Mouse (Mus musculus) small intestine, adult 2 months (tissue): ENCODE measurements around the gene Pam. TPM values are rescaled to one million over a fixed set of nuclear protein-coding genes. Genes with fewer than 3 reads are reported as not detected.

Experiments used
- H3K27ac ChIP-seq: fragments of 200-500 bp; 2 replicates; pipeline ENCODE4 v1.5.1; 2012; ENCODE audit warnings: low read depth, low read length, control low read depth, inconsistent platforms; ENCODE audit not compliant: insufficient read depth
- H3K27me3 ChIP-seq: fragments of 200-500 bp; 2 replicates; pipeline ENCODE4 v1.6.1; 2012; ENCODE audit warnings: mild to moderate bottlenecking, moderate library complexity, low read length, inconsistent platforms; ENCODE audit not compliant: control insufficient read depth, insufficient read depth
- H3K36me3 ChIP-seq: fragments of 200-500 bp; 2 replicates; pipeline ENCODE4 v1.6.1; 2012; ENCODE audit warnings: mild to moderate bottlenecking, low read length, control low read depth, inconsistent platforms; ENCODE audit not compliant: control insufficient read depth, insufficient read depth
- H3K4me1 ChIP-seq: fragments of 200-500 bp; 2 replicates; pipeline ENCODE4 v1.6.1; 2012; ENCODE audit warnings: low read length, inconsistent platforms, mixed read lengths; ENCODE audit not compliant: control insufficient read depth, insufficient read depth, insufficient read length
- H3K4me3 ChIP-seq: fragments of 200-500 bp; 2 replicates; pipeline ENCODE4 v1.5.1; 2012; ENCODE audit warnings: low read depth, mild to moderate bottlenecking, control low read depth, inconsistent platforms, low read length, moderate library complexity
- CTCF ChIP-seq: fragments of 200-500 bp; IDR thresholded peaks from 2 replicates; pipeline ENCODE4 v1.5.1; 2012; ENCODE audit warnings: low read depth, mild to moderate bottlenecking, control low read depth, inconsistent platforms, low read length, moderate library complexity, mixed read lengths; ENCODE audit not compliant: insufficient replicate concordance, insufficient read length; ENCODE audit errors: extremely low read depth
- POLR2A ChIP-seq: fragments of 200-500 bp; IDR thresholded peaks from 2 replicates; pipeline ENCODE4 v1.6.1; 2012; ENCODE audit warnings: low read depth, mild to moderate bottlenecking, control low read depth, inconsistent platforms, low read length, moderate library complexity
- WGBS: fragments of 180-500 bp; shearing (Covaris S2); methylation state at CpG from one replicate; pipeline ENCODE4 v1.1.7; 2018; 5-methylcytosine and 5-hydroxymethylcytosine counted together
- polyA plus RNA-seq: library from polyadenylated mRNA; depleted of rRNA; stranded (reverse); fragments of >200 nt; gene quantifications from 2 replicates; pipeline ENCODE4 v1.2.3, GENCODE M21; 2012

Pam gene
- polyA plus RNA-seq, 1 experiment, result 99.5 TPM

DNA sequence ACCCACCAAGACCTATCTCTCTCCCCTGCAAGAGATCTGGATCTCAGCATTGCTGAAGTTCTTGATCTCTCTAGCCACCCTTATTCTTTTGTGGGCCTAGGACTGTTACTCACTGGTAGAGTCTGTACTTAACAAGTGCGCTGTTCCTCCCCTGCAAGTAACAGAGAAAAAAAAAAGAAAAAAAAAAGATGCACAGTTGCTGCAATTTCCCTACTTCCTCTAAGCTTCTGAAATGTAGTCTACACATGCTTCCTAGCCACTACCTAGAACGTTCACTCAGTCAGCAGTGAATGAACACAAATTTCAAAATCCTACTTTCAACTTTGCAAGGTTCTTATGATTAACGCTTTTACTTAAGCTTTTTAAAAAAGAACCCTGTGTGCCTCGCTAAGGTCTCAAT, 42.7 kb downstream of the Pam start:
- Histone ChIP-seq H3K27ac (no peak overlapping the region), H3K4me1 (no peaks in the 10 kb centered on the region), H3K27me3 (no peaks in the 10 kb centered on the region), H3K4me3 (no peak overlapping the region), H3K36me3 (no peaks in the 10 kb centered on the region)
- TF ChIP-seq POLR2A (no peak), CTCF (no peak)
- WGBS, result 88% methylated on average over 4 of the region's 4 CpGs

DNA sequence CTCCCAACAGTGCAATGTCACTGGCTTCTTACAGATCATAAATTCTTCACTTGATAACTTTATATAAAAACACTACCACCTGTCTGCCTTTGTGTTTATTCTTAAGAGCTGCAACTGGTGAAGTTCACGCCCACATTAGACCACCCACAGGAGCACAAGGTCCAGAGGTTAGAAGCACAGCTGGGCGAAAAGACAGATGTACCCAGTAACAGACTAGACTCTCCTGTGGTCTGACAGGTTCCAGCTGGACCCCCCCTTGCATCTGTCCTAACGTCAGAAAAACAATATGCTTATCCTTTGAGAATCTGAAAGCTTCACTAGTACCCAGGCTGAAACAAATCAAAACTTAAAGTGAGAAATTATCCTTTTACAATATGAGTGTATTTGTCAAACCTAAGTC, 44.4 kb downstream of the Pam start:
- 27% methylated on average over 3 of the region's 3 CpGs for WGBS
- H3K4me3 ChIP-seq, result no peak overlapping the region
- no peak overlapping the region for H3K27ac ChIP-seq
- no peaks in the 10 kb centered on the region for H3K36me3 ChIP-seq
- H3K4me1 ChIP-seq, result no peaks in the 10 kb centered on the region
- TF ChIP-seq CTCF, result no peak
- no peak for TF ChIP-seq POLR2A
- H3K27me3 ChIP-seq, result no peaks in the 10 kb centered on the region

DNA sequence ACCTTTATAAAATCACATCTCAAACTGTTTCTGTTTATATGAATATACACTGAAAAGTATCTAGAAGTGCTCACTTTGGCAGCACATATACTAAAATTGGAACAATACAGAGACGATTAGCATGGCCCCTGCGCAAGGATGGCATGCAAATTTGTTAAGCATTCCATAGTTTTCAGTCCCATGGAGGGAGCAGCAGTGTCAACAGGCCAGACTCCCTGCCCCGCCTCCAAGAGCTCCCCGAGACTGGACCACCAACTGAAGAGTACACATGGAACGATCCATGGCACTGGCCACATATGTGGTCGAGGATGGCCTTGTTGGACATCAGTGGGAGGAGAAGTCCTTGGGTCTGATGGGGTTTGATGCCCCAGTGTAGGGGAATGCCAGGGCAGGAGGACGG, 45.7 kb downstream of the Pam start:
- Histone ChIP-seq H3K36me3 (no peaks in the 10 kb centered on the region), H3K27ac (no peak overlapping the region), H3K27me3 (no peaks in the 10 kb centered on the region), H3K4me1 (no peaks in the 10 kb centered on the region), H3K4me3 (no peak overlapping the region)
- WGBS, result 95% methylated on average over 7 of the region's 7 CpGs
- TF ChIP-seq POLR2A (no peak), CTCF (no peak)

DNA sequence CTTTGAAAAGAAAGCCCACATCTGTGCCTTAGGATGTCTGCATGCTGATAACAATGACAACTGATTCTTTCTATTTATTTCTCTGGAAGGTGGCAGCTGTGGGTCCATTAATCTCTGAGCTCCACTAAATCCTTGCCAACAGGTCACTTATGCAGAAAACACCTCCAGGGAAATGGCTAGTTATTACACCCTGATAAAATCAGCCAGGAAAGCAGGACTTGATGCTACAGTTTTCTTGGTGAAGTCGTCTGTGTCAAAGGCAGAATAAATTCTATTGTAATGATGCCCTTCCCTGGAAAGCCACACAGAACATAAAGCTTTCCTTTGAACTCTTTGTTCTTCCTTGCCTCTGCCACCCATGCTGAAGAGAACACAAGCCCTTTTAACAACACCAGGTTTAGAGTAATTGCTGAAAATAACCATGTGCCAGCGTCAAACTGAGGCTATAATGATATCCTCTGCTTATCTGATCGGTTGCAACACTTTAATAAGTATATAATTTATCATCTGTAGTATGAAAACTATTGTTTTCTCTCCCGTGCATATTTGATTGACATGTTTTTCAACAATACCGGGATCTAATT, 47.1 kb downstream of the Pam start:
- 47% methylated on average over 5 of the region's 5 CpGs for WGBS
- TF ChIP-seq POLR2A, result no peak
- TF ChIP-seq CTCF, result no peak
- H3K36me3 ChIP-seq, result no peaks in the 10 kb centered on the region
- H3K4me1 ChIP-seq, result no peaks in the 10 kb centered on the region
- H3K27ac ChIP-seq, result no peak overlapping the region
- H3K4me3 ChIP-seq, result no peak overlapping the region
- H3K27me3 ChIP-seq, result no peaks in the 10 kb centered on the region

DNA sequence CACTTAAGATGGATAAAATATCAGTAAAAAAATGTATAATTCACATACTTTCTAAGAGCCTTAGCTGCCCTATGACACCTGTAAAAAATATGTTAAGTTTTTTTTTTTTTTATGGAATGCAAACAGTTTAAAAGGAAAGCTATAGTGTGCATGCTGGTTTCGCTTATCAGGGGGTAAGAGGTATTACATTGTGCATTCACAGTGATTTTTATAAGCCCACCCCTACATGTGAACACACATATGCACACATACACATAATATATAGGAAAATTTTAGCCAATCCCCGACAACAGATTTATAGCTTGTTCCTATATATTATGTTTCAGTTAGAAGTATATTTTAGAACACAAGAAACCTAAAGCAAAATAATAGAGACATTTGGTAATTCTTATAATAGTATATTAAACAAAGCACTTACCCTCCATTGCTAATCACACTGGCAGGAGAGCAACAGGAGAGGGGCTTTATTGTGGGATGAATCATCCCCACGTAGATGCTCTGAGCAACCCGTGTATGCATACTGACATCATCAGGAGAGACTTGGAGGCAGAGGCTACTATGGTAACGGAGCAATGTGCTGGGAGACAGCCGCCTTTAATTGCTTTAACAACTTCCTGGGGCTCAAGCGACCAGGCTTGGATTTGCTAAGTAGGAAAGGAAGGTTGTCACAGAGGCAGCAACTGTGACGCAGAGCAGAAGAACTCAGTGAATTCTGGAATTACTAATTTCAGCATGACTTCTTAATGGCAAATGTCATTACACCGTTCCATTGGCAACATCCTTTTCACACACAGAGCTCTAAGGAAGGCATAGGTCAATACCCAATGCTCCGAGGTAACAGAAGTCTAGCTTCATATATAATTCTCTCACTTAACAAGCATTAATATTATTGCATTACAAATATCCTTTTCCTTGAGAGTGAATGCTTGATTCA, 47.9 kb downstream of the Pam start:
- 41% methylated on average over 10 of the region's 10 CpGs for WGBS
- Histone ChIP-seq H3K4me3 (no peak overlapping the region), H3K27me3 (no peaks in the 10 kb centered on the region), H3K27ac (no peak overlapping the region), H3K36me3 (no peaks in the 10 kb centered on the region), H3K4me1 (no peaks in the 10 kb centered on the region)
- TF ChIP-seq CTCF, result no peak

DNA sequence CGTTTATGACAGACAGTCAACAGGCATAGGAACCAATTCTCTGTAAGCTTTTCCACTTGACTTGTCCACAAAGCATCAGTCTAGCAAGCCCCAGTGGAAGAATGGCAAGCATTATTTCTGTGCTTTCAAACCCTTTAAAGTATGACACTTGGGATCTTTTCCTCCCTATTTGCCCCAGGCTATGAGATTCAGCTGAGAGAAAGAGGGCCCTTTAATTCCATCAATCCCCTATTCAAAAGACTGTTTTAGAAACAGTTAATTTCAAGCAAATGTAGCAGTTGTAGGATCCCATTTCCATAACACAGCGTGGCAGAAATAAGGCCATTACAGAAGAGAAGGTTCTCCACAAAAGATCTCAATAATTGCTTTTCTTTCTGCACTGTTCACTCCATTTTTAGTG, 53.0 kb downstream of the Pam start:
- no peaks in the 10 kb centered on the region for H3K4me1 ChIP-seq
- no peak for TF ChIP-seq POLR2A
- TF ChIP-seq CTCF, result no peak
- H3K27me3 ChIP-seq, result no peaks in the 10 kb centered on the region
- H3K27ac ChIP-seq, result no peak overlapping the region
- no peaks in the 10 kb centered on the region for H3K36me3 ChIP-seq
- 85% methylated on average over 2 of the region's 2 CpGs for WGBS
- no peak overlapping the region for H3K4me3 ChIP-seq

DNA sequence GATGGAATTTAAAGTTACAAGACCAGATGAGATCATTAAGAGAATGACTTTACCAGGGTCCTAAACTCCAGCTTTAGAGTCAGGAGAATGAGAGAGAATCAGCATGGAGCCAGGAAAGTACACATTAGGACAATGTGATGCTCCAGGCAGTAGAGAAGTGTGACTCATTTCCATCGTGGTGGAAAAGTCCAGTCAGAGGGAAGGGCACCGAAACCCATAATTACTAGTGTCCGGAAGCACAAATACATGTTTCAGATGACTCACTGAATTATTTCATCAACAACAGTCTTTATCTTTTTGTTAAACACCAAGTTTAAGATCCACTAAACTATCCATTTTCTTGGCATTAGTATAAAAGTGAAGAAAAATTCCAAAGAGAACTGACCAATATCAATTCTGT, 57.2 kb downstream of the Pam start:
- H3K27ac ChIP-seq, result no peak overlapping the region
- 67% methylated on average over 3 of the region's 3 CpGs for WGBS
- H3K4me3 ChIP-seq, result no peak overlapping the region
- TF ChIP-seq POLR2A (no peak), CTCF (no peak)
- H3K36me3 ChIP-seq, result no peaks in the 10 kb centered on the region
- no peaks in the 10 kb centered on the region for H3K4me1 ChIP-seq
- no peaks in the 10 kb centered on the region for H3K27me3 ChIP-seq
